Mouse (Mus musculus): ENCODE data around the gene Shank2. TPM values are rescaled to one million over a fixed set of nuclear protein-coding genes. Genes with fewer than 3 reads are reported as not detected.

Shank2 gene
- total and polyA plus RNA-seq, 3 experiments: 0.31 to 0.55 (median 0.41) TPM

DNA sequence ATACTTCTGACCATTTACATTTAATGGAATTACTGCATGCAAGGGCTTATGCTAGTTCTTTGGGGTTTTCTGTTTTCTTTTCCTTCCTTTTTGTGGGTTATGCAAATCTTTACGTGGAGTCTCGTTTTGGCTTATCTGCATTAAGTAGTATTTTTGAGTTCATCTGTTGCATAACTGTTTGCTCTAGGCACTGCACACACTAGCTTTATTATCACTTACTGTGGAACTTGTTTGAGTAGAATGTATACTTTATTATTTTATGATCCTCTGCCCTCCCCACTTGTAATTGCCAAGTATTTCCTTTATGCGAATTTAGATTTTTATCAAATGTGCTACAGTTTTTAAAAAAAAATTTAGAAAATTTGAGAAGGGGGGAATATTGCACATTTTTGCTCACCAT is 2.7 kb upstream of the Shank2 start:
- TF ChIP-seq CTCF (IDR thresholded peaks at IDR 0.05): no peak
- no peak for TF ChIP-seq POLR2A (IDR thresholded peaks at IDR 0.05; ENCODE audit: insufficient read depth, low read depth, low read length)
- no peak for TF ChIP-seq EP300 (IDR thresholded peaks at IDR 0.05; ENCODE audit: insufficient read depth, low read depth, low read length)
- no peaks in the 10 kb centered on the region for H3K79me2 ChIP-seq (replicated peaks; ENCODE audit: control insufficient read depth, insufficient read depth, low read length)
- 71% methylated on average over 3 of the region's 3 CpGs for WGBS
- no peak for DNase-seq
- no peak overlapping the region for H3K9ac ChIP-seq (ENCODE audit: low read depth, low read length)
- H3K36me3 ChIP-seq (ENCODE audit: control insufficient read depth, insufficient read depth, low read length): no peaks in the 10 kb centered on the region
- no peak overlapping the region for H3K4me3 ChIP-seq
- no peaks in the 10 kb centered on the region; the same call in 1 of the 2 replicates for H3K27me3 ChIP-seq (ENCODE audit: control insufficient read depth, insufficient read depth, low read length)
- no peaks in the 10 kb centered on the region for H3K4me1 ChIP-seq (ENCODE audit: control insufficient read depth, insufficient read depth, low read length)
- intact Hi-C loops (cut with DNase I): no loop called here
- no peak overlapping the region for H3K27ac ChIP-seq

- H3K9ac ChIP-seq (ENCODE audit: low read depth, low read length): no peak overlapping the region
- intact Hi-C loops (cut with DNase I): no loop called here
- no peak overlapping the region for H3K27ac ChIP-seq
- no peaks in the 10 kb centered on the region for H3K36me3 ChIP-seq (ENCODE audit: control insufficient read depth, insufficient read depth, low read length)
- no peak for TF ChIP-seq POLR2A (IDR thresholded peaks at IDR 0.05; ENCODE audit: insufficient read depth, low read depth, low read length)
- TF ChIP-seq EP300 (IDR thresholded peaks at IDR 0.05; ENCODE audit: insufficient read depth, low read depth, low read length): no peak
- no peak for TF ChIP-seq CTCF (IDR thresholded peaks at IDR 0.05)
- 66% methylated on average over 3 of the region's 3 CpGs for WGBS
- DNase-seq: no peak
- H3K4me1 ChIP-seq (ENCODE audit: control insufficient read depth, insufficient read depth, low read length): no peaks in the 10 kb centered on the region
- no peaks in the 10 kb centered on the region for H3K79me2 ChIP-seq (replicated peaks; ENCODE audit: control insufficient read depth, insufficient read depth, low read length)
- no peak overlapping the region for H3K4me3 ChIP-seq
- no peaks in the 10 kb centered on the region for H3K27me3 ChIP-seq (ENCODE audit: control insufficient read depth, insufficient read depth, low read length)
Measured at GRCm38 (mm10) chr7:144003471-144003870, 1.7 kb downstream of the Shank2 start.

DNA sequence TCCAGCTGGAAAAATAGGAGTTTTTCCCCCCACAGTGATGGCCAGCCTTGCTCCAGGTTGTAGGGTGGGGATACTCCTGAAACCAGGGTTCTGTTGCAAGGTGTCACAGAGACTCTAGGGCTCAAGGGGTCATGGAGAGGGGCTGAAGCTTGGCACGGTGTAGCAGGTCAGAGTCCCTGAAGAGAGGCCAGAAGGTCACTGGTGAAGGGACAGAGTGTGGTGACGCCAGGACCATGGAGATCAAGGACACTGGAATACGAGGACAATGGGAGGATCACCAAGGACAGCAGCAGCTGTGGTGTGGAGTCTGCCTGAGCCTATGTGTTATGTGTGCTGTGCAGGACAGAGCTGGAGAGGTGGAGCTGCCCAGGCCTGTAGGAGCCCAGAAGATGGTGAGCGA is 6.4 kb downstream of the Shank2 start:
- H3K36me3 ChIP-seq (ENCODE audit: control insufficient read depth, insufficient read depth, low read length): no peaks in the 10 kb centered on the region
- intact Hi-C loops (cut with DNase I): no loop called here
- H3K27ac ChIP-seq: no peak overlapping the region
- no peak overlapping the region for H3K9ac ChIP-seq (ENCODE audit: low read depth, low read length)
- no peak overlapping the region for H3K4me3 ChIP-seq
- H3K27me3 ChIP-seq (ENCODE audit: control insufficient read depth, insufficient read depth, low read length): no peaks in the 10 kb centered on the region
- H3K4me1 ChIP-seq (ENCODE audit: control insufficient read depth, insufficient read depth, low read length): no peaks in the 10 kb centered on the region
- 72% methylated on average over 4 of the region's 4 CpGs for WGBS
- no peak for TF ChIP-seq CTCF (IDR thresholded peaks at IDR 0.05)
- no peak for TF ChIP-seq EP300 (IDR thresholded peaks at IDR 0.05; ENCODE audit: insufficient read depth, low read depth, low read length)
- TF ChIP-seq POLR2A (IDR thresholded peaks at IDR 0.05; ENCODE audit: insufficient read depth, low read depth, low read length): no peak
- DNase-seq: no peak
- no peaks in the 10 kb centered on the region for H3K79me2 ChIP-seq (replicated peaks; ENCODE audit: control insufficient read depth, insufficient read depth, low read length)

DNA sequence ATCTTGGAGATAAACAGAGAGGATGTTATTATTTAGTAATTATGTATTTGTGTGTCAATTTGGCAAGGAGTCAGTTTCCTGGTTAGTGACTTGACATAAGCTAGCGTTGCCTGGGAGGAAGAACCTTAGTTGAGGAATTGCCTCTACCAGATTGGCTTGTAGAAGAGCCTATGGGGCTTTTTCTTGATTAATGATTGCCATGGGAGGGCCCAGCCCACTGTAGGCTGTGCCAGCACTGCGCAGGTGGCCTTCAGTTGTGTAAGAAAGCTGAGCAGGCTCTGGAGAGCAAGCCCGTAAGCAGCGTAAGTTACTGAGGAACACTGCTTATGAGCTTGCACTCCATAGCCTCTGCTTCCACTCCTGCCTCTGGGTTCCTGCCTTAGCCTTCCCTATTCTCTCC is 7.3 kb downstream of the Shank2 start:
- Histone ChIP-seq H3K4me1 (ENCODE audit: control insufficient read depth, insufficient read depth, low read length) (no peaks in the 10 kb centered on the region), H3K4me3 (no peak overlapping the region), H3K9ac (ENCODE audit: low read depth, low read length) (no peak overlapping the region), H3K27me3 (ENCODE audit: control insufficient read depth, insufficient read depth, low read length) (no peaks in the 10 kb centered on the region), H3K79me2 (replicated peaks; ENCODE audit: control insufficient read depth, insufficient read depth, low read length) (no peaks in the 10 kb centered on the region), H3K36me3 (ENCODE audit: control insufficient read depth, insufficient read depth, low read length) (no peaks in the 10 kb centered on the region), H3K27ac (no peak overlapping the region)
- no peak for TF ChIP-seq POLR2A (IDR thresholded peaks at IDR 0.05; ENCODE audit: insufficient read depth, low read depth, low read length)
- TF ChIP-seq EP300 (IDR thresholded peaks at IDR 0.05; ENCODE audit: insufficient read depth, low read depth, low read length): no peak
- DNase-seq: no peak
- intact Hi-C loops (cut with DNase I): no loop called here
- WGBS: 77% methylated on average over 4 of the region's 4 CpGs

DNA sequence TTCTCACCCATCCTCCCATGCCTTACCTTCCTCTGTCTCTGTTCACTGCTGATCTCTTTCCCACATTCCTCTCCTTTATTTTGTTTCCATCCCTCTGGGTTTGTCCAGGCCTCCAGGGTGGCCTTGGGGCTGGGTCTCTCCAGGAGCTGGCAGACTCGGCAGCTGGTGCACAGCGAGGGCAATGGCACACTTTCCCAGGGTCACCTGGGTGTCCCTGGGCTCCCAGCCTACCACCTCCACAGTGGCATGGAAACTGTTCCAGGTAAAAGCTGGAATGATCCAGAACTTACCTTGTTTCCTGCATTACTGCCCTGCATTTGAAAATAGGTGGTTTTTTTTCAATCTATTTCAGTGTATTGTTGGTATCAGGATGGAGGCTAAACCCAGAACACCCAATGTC is 12.8 kb downstream of the Shank2 start:
- no peaks in the 10 kb centered on the region for H3K36me3 ChIP-seq (ENCODE audit: control insufficient read depth, insufficient read depth, low read length)
- H3K27me3 ChIP-seq (ENCODE audit: control insufficient read depth, insufficient read depth, low read length): no peaks in the 10 kb centered on the region
- DNase-seq: no peak
- TF ChIP-seq POLR2A (IDR thresholded peaks at IDR 0.05; ENCODE audit: insufficient read depth, low read depth, low read length) (no peak), EP300 (IDR thresholded peaks at IDR 0.05; ENCODE audit: insufficient read depth, low read depth, low read length) (no peak), CTCF (IDR thresholded peaks at IDR 0.05) (no peak)
- H3K9ac ChIP-seq (ENCODE audit: low read depth, low read length): no peak overlapping the region
- H3K27ac ChIP-seq: no peak overlapping the region
- no peak overlapping the region for H3K4me3 ChIP-seq
- H3K79me2 ChIP-seq (replicated peaks; ENCODE audit: control insufficient read depth, insufficient read depth, low read length): no peaks in the 10 kb centered on the region
- intact Hi-C loops (cut with DNase I): no loop called here
- no peaks in the 10 kb centered on the region for H3K4me1 ChIP-seq (ENCODE audit: control insufficient read depth, insufficient read depth, low read length)
- 68% methylated on average over 2 of the region's 2 CpGs for WGBS

GRCm38 (mm10) chr7:144021801-144022200 is 20.1 kb downstream of the Shank2 start:
- H3K79me2 ChIP-seq (replicated peaks; ENCODE audit: control insufficient read depth, insufficient read depth, low read length): no peaks in the 10 kb centered on the region
- H3K27ac ChIP-seq: no peak overlapping the region
- no peaks in the 10 kb centered on the region for H3K36me3 ChIP-seq (ENCODE audit: control insufficient read depth, insufficient read depth, low read length)
- DNase-seq: no peak
- intact Hi-C loops (cut with DNase I): no loop called here
- H3K9ac ChIP-seq (ENCODE audit: low read depth, low read length): no peak overlapping the region
- H3K4me3 ChIP-seq: no peak overlapping the region
- H3K27me3 ChIP-seq (ENCODE audit: control insufficient read depth, insufficient read depth, low read length): no peaks in the 10 kb centered on the region
- TF ChIP-seq CTCF (IDR thresholded peaks at IDR 0.05) (no peak), EP300 (IDR thresholded peaks at IDR 0.05; ENCODE audit: insufficient read depth, low read depth, low read length) (no peak), POLR2A (IDR thresholded peaks at IDR 0.05; ENCODE audit: insufficient read depth, low read depth, low read length) (no peak)
- no peaks in the 10 kb centered on the region for H3K4me1 ChIP-seq (ENCODE audit: control insufficient read depth, insufficient read depth, low read length)
- WGBS: 85% methylated on average over 3 of the region's 3 CpGs

Data from heart, adult 2 months (tissue).